Mouse (Mus musculus): Measurements from ENCODE around the gene Ptpn1. TPM values are rescaled to one million over a fixed set of nuclear protein-coding genes. Genes with fewer than 3 reads are reported as not detected.
A peak's percentile ranks its signal among the peaks of the same experiment; 100 is the strongest.

Ptpn1 gene
- total RNA-seq, 2 experiments from 2014 or later = 12.5 to 14.9 TPM

DNA sequence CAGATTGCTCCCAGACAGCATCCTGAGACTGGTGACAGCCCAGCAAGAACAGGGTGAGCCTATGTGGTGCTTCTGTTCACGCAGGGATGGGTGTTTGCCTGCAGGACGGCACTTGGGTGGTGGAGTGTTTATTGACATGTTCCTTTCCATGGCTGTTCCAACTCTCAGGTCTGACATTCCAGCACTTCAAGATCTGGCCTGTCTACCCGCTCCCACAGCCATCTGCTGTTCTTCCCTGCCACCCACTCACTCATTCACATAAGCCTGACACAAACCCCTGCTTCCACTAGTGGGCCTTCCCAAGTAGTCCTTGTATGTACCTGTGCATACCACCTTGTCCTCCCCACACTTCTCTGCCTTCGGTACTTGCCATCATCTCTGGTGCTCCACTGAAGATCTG, 31.3 kb downstream of the Ptpn1 start:
- intact Hi-C loops (cut with DNase I) = no loop called here
- DNase-seq = no peak

DNA sequence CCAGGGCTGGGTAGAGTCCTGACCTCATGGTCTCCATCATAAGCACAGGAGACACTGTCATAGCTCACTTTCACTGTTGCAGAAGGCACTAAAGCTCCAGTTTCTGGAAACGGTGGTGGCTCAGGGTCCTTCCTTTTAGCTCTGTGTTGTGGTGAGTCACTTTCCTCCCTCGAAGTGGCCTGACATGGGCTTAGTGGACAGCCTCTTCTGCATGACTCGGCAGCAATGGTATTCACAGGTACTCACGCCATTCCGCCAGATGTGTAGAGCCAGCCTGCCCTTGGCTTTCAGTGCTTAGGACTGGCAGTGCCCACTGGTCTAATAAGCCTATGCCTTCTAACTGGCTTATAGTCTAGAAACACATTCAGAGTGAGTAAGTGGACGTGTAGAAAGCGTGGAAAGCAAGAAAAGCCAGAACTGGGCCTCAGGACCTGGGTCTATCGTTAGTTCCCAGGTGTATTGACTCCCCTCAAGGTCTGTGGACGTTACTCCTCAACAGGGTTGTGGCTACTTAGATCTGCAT, 32.0 kb downstream of the Ptpn1 start:
- DNase-seq = no peak
- intact Hi-C loops (cut with DNase I) = no loop called here

DNA sequence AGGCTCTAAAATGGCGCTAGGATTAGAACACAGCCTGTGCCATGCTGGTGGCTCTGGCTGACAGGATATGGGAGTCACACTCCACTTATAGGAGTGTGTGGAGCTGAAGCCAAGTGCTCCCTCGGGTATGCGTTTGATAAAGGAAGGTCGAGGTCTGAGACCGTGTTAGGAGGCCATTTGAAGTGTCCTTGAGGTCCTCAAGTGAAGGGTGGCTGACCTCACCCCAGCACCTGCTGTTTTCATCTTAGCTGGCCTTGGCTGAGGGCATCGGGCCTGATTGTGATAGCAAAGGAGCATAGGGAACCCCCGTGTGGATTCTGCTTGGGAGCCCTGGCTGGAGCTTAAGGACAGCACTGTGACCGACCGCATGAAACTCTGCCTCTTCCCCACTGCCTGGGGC, 32.5 kb downstream of the Ptpn1 start:
- DNase-seq = no peak
- intact Hi-C loops (cut with DNase I) = no loop called here

DNA sequence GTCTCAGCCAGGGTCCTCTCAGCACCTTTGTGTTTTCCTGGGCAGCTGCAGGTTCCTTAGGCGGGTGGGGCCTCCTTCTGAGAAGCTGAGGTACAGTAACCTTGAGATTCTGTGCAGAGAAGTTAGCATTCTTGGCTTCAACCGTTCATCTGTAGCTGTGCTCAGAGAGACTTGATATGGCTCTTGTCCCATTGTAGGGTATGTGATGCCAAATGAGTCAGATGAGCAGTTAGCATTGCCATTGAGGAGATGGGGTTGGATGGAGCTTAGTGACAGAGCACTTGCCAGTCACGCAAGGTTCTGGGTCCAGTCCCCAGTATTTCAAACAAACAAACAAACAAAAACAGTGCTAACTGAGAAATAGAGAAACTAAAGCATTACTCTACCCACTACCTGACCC, 34.1 kb downstream of the Ptpn1 start:
- DNase-seq = no peak
- intact Hi-C loops (cut with DNase I) = no loop called here

DNA sequence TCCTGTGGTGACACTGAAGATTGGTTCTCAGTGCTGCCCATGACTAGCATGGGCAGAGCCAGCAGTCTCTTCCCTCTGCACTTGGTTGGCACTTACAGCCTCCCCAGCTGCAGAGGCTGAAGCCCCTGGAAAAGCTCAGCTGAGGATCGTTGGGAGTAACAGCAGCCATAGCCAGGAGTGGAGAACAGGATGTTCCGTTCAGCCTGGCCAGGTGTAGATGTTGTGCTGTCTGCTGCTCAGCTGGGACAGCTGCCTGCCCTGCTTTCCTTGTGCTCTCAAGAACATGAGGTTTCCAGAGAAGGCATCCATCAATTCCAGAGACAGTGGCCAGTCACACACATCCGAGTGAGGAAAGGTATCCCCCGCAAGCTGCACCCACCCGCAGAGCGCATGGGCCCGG, 36.6 kb downstream of the Ptpn1 start:
- DNase-seq = no peak
- intact Hi-C loops (cut with DNase I) = no loop called here

DNA sequence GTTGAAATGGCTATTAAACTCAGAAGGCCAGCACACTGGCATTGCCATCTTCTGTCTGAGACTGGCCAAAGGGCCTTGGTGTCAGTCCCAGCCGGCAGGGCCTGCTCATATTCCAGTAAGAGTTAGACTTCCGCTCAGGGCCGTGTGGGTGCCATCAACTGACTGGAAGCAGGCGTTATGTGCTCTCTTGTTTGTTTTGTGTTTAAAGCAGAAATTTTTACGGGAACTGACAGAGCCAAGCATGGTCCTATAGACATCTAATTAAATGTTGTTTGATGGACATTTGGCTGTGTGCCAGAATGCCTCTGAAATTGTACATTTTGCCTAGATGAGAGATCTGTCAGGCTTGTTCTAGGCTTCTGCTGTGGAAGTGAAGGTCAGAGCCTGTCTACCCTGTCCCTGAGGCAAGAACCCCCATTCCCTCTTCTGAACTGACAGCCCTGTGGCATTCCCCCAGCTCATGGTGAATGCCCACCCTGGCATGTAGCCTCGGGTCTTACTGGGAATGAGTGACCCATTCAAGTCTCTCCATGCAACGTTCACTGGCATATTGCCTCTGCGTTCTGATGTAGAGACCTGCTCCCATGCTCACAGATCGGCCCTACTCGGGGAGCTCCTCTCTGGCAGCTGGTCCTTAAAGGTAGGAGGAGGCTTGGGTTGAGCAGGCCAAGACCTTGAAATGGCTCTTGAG, 38.1 kb downstream of the Ptpn1 start:
- no peak for DNase-seq
- intact Hi-C loops (cut with DNase I) = no loop called here

DNA sequence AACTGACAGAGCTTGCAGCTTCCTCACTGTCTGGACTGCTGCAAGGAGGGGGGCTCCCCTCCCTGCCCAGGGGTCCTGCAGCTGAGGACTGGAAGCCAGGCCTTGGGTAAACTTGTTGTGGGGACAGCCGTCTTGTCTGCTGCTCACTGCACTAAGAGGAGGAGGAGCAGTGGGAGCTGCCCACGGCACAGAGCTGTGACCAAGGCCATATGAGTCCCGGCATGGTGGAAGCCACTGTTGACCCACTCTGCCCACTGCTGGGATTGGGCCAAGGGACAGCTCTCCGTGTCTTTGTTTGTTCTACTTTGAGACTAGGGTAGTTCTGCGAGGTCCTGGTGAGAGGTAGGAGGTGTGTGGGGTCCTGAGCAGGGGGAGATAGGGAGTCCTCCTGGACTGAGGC, 40.3 kb downstream of the Ptpn1 start:
- intact Hi-C loops (cut with DNase I) = no loop called here
- no peak for DNase-seq

DNA sequence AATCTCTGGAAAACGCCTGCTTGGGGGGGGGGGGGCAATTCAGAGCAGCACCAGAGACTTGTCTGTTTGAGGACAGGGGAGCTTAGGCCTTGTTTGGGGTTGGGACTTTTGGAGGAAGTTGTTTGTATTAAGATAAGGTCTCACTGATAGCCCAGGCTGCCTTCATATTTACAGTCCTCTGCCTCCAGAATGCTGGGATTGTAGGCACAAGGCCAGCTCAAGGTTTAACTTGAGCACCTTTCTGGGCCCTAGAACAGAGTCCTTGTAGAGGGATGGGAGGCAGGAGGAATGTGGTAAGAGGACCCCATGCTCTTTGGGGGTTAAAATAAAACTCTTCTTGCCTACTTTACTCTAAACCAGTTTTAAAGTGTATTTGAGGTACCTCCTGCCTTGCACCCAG, 41.0 kb downstream of the Ptpn1 start:
- no peak for DNase-seq
- intact Hi-C loops (cut with DNase I) = no loop called here

DNA sequence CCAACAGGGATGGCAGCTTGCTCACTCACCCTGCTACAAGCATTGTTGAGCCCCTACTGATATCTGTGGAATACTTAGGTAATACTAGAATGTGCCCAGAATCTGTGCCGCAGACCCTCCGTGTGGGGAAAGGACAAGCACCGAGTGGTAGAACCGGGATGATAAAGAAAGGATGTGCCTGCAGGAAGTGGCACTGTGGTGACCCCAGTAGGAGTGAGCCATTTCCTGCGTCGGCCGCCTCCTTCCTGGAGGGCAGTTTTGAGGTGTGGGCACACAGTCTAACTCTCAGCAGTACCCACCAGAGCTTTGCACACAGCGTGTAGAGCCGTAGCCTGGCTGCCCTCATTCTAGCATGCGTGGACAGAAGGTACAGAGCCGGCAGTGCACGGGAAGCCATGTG, 43.9 kb downstream of the Ptpn1 start:
- intact Hi-C loops (cut with DNase I) = no loop called here
- no peak for DNase-seq

DNA sequence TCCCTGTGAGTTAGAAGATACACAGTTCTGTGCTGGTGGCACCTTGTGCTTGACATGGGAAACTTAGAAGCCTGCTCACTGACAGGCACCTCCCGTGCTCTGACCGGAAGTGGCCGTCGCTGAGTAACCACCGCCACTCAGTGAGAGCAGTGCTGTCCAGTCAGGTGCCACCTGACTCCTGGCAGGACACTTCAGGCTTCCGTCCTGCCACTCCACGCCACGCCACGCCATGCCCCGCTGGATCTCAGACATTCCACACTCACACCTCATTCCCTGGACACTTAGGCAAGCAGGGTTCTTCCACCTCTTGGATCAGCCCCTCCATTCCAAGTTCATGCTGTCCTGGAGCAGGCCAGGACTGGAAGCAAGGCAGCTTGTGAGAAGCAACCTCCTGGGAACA, 46.4 kb downstream of the Ptpn1 start:
- intact Hi-C loops (cut with DNase I) = no loop called here
- no peak for DNase-seq

DNA sequence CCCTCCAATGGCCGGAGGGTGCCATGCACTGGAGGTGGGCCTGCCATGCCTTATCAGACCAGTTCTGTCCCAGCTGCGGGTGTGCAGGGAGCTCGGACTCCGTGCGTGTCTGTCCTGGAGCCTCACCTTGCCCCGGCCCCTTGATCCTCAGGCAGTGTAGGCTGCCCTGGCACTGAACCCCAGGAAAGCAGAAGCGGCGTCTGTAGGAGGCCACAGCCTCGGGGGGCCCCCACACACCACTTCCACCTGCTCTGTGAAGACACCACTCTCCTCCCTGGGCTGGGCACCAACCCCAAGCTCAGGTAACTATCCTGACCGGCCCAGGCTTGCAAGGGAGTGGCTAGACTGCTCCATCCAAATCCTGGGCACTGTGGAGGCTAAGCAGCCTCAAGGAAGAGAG, 48.5 kb downstream of the Ptpn1 start:
- no peak for DNase-seq
- intact Hi-C loops (cut with DNase I) = no loop called here

DNA sequence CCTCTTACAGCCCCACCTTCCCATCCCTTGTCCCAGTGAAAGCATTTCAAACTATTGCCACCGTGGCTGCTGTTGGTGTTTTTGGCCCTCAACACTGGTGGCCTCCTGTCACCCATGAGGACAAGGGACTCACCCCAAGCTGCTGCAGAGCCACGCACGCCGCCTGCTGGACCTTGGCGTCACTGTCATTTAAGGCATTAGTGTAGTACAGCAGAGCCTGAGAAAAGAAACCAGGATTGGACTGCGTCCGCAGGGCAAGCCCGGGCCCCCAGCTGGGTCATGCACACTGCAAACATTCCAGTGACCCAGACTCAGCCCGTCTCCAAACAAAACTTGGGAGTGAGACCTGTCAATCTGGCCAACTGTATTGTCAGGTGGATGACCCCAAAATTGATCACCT, 50.8 kb downstream of the Ptpn1 start:
- DNase-seq = no peak
- intact Hi-C loops (cut with DNase I) = no loop called here

DNA sequence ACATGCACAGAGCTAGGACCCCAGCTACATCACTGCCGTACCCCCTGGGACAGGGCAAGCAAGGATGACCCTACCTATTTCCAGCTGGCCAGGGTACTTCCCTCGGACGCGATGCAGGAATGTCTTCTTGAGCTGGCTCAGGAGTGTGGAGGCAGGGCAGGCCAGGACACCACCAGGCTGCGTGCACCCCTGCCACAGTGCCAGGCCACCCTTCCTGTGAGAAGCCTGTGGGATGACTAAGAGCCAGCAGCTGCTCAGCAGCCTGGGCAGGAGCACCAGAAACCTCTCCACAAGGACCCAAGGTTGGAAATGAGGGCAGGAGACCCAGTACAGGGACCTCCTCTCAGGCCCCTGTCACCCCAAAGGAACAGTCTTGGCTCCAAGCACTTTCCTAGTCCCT, 52.5 kb downstream of the Ptpn1 start:
- intact Hi-C loops (cut with DNase I) = no loop called here
- no peak for DNase-seq

DNA sequence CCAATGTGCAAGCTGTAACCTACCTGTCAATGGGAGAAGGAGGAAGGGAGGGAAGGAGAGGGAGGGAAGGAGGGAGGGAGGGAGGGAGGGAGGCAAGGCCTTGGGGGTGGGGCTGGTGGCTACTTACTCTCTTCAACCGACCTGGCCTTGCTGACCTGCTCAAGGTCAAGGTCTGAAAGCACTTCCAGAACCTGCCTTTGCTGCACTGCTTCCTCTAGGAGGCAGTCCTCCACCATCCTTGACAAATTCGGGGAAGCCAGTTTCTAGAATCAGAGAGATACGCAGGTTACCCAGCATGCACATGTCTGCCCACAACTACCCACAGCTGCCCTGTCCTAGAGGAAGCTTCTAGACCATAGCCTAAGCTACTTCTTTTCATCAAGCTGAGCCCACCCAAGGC, 53.1 kb downstream of the Ptpn1 start:
- no peak for DNase-seq
- intact Hi-C loops (cut with DNase I) = no loop called here

DNA sequence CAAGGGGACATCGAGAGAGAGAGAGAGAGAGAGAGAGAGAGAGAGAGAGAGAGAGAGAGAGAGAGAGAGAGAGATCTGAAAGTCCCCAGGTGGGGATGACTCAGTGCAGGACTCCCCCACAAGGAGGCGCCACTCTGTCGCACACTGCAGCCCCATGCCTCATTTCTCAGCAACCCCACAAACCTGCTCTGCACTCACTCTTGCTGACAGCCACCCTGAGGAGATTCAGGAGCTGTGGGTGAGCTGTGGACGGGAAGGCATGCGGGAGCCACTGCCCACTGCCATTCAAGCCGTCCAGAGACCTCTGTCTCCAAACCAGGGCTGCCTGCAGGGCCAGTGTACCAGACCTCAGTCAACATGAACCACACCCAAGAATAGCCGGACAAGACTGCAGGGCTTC, 54.9 kb downstream of the Ptpn1 start:
- DNase-seq = peak in 1 of 2 experiments; percentile 36
- intact Hi-C loops (cut with DNase I) = no loop called here

DNA sequence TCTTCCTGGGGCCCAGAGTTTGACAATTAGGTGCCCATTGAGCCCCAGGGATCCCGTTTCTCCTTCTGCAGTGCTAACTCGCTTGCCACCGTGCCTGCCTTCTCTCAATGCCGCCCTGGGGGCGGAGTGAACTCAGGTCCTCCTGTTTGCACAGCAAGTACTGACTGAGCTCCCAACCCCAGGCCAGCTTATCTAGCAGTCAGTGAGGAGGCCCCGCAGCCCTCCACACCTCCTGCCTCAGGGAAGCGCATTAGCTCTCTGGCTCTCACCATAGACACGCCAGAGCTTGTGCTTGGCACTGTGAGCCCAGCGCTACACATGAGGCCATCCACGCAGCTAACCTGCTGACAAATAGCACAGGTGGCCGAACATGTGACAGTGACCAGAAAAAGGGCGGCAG, 55.8 kb downstream of the Ptpn1 start:
- DNase-seq = no peak
- intact Hi-C loops (cut with DNase I) = no loop called here

DNA sequence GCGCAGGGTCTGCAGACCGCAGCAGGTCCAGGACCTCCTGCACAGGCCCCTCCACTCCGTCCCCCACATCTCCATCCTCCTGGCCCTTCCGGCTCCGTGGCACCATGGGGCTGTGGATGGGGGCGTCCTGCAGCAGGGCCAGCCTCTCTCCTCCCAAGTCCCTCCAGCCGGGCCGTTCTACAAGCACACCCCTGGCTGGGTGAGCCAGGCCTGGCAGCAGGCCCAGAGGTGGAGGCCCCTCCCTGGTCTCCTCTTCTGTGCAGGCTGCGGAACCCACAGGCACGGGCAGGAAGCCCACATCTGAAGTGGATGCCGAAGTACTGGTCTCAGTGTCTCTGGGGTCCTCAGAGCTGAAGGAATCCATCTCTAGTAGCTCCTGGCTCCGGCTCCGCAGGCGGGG, 57.5 kb downstream of the Ptpn1 start:
- peak in 1 of 2 experiments; percentile 38 for DNase-seq
- intact Hi-C loops (cut with DNase I) = no loop called here

DNA sequence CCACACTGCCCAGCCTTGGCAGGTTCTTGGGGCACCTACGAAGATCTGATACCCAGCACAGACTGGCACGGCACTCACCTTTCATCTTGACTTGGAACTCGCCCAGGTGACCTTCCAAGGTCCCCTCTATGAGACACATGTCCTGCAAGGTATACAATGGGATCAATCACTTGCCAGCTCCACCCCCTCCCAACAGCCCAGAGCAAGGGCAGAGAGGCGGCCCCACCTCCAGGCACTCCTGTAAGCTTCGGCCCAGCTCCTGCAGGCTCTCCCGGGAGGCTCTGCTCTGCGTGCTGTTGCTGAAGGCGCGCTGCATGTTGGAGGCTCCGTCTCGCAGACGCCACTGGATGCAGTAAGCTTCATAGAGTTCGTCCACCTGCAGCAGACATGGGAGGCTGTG, 61.4 kb downstream of the Ptpn1 start:
- DNase-seq = no peak
- intact Hi-C loops (cut with DNase I) = no loop called here

DNA sequence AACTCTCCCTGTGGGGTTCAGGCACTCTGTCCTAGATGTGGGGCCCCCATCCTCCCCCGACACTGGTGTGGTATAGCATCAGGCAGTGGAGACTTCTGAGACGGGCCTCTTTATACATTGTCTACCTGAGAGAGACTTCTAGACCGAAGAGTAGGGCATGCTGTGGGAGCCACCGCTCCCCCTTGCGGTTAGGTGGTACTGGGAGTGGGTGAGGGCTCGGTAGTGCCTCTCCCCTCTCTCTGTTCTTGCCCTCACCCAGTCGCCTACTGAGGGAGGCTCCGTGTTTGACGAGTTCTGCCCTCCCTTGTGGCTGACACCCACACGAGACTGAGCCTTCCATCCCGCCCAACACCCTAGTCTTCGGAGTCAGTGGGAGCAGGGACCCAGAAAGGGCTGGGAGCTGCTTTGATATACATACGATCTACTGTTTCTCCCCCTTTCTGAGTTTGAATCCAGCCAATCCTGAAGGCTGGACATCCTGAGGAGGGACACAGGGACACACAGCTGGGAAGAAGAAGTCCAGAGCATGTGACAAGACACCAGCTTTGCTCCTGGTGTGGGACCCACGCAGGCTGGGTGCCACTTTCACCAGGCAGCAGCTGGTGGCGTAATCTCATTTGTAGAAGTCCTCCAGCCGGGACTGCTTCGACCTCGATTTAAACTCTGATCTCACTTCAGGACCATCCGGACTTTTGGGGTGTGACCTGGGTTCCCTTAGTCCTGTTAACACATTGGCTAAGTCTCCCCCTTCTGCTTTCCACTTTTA, 64.2 kb downstream of the Ptpn1 start:
- intact Hi-C loops (cut with DNase I) = no loop called here
- DNase-seq = no peak

DNA sequence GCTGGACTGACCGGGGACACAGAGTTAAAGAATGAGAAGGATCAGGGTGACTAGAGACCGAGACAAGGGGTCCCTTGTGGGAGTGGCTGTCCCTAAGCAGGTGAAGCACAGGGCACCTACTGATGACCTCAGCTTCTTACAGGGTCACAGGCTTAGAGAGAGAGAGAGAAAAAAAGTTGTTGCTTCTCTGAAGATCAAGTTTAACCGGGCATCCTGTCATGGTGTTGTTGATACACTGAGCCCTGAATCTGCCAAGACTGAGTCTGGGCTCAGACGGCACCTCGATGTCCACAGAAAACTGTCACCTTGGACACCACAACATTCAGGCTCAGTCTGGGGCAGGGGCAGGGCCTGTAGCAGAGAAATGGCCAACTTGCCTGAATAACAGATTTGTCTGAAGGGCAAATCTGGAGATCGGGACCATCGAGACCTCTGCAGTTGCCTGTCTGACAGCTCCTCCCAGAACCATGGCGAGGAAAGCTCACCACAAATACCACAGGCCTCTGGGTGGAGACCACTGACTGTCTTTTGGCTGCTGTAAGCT, 64.9 kb downstream of the Ptpn1 start:
- no peak for DNase-seq
- intact Hi-C loops (cut with DNase I) = no loop called here

DNA sequence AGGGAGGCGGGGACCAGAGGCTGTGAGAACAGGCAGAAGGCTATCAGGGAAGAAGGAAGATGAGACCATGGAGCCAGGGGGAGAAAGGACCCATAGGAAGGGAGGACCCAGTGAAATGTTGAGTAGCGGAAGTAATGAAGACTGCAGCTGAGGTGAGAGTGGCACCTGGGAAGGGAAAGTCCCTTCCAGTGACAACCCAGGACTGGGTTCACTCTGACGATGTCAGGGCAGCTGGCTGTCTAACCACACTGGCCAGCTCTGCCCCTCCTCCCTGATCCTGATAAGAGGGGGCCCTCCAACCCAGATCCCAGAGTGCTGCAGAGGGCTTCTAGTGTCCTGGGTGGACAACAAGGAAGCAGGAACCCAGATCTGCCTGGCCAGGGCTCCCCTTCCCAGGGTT, 65.7 kb downstream of the Ptpn1 start:
- no peak for DNase-seq
- intact Hi-C loops (cut with DNase I) = no loop called here

DNA sequence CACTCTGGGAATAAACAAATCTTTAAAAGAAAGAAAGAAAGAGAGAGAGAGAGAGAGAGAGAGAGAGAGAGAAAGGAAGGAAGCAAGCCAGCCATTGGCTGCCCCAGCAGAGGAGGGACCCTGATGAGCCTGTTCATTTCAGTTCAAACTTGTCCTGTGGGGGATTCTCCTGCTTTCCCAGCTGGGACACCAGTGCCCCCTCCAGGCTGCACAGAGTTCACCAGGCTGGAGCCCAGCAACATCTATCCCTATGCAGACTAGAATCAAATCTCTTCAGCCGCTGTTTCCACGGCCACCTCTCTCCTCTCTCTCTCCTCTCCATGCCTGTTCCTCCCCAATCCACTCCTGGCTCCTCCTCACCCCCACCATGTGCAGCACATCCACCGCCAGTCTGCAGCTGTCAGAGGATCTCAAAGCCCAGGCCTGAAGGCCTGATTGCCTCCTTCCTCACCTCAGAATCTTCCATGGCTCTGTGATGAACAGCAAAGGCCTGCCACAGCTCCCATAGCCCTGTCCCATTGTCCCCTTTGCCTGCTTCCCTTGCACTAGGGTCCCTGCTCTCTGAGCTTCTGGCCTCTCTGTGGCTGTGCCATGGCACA, 67.4 kb downstream of the Ptpn1 start:
- intact Hi-C loops (cut with DNase I) = no loop called here
- no peak for DNase-seq

All from gastrocnemius, postnatal 36 days (tissue).